7 mouse cellular contexts compared by ENCODE assay signal in genomic region chr6:83711067-83711675, GRCm38 (mm10). TPM values are rescaled to one million over a fixed set of nuclear protein-coding genes. Genes with fewer than 3 reads are reported as not detected.
A peak's percentile ranks its signal among the peaks of the same experiment; 100 is the strongest.
DNase-seq lines count a peak whose midpoint lies in the region; ATAC-seq and TF ChIP-seq lines count a peak whose summit lies in the region.

Gene Vax2, plus strand, starts transcription at chr6:83711264.

- H3K4me1 ChIP-seq in heart, adult 2 months (ENCODE audit: control insufficient read depth, insufficient read depth, low read length), result peaks cover 3% of the 10 kb centered on the region
- peaks cover 26% of the 10 kb centered on the region for H3K4me1 ChIP-seq in lung, embryonic 15.5 days

- under 1% methylated on average over 44 of the region's 46 CpGs for WGBS in heart, adult 2 months
- WGBS in lung, embryonic 15.5 days, result under 1% methylated on average over 44 of the region's 46 CpGs

- no peak within 1 kb of the TSS for H3K9ac ChIP-seq in heart, adult 2 months (ENCODE audit: low read depth, low read length)
- H3K9ac ChIP-seq in lung, embryonic 15.5 days, result no peak within 1 kb of the TSS

- H3K79me2 ChIP-seq in heart, adult 2 months (replicated peaks; ENCODE audit: control insufficient read depth, insufficient read depth, low read length), result no peaks in the 10 kb centered on the region

- no peak for TF ChIP-seq CTCF in heart, adult 2 months (IDR thresholded peaks at IDR 0.05)

- intact Hi-C loops in heart, adult 2 months (cut with DNase I), result no loop called here

- no peak for TF ChIP-seq EP300 in heart, adult 2 months (IDR thresholded peaks at IDR 0.05; ENCODE audit: insufficient read depth, low read depth, low read length)

- ATAC-seq in lung, embryonic 15.5 days (ENCODE audit: borderline replicate concordance, extremely low read depth, low FRiP score, low TSS enrichment), result peak; percentile 90

- H3K4me3 ChIP-seq in heart, adult 2 months, result peak within 1 kb of the TSS; percentile 37
- peak within 1 kb of the TSS; percentile 43 for H3K4me3 ChIP-seq in lung, embryonic 15.5 days

- H3K4me2 ChIP-seq in lung, embryonic 15.5 days, result peak within 1 kb of the TSS; percentile 83

- no peak for TF ChIP-seq POLR2A in heart, adult 2 months (IDR thresholded peaks at IDR 0.05; ENCODE audit: insufficient read depth, low read depth, low read length)

- no peaks in the 10 kb centered on the region for H3K36me3 ChIP-seq in heart, adult 2 months (ENCODE audit: control insufficient read depth, insufficient read depth, low read length)
- H3K36me3 ChIP-seq in lung, embryonic 15.5 days, result no peaks in the 10 kb centered on the region

- peak; percentile 97 for DNase-seq in R1 (ENCODE audit: low read depth, low spot score)
- DNase-seq in embryo, embryonic 10 days (ENCODE audit: low spot score), result peak; percentile 81
- peak; percentile 63 to 70 for DNase-seq in heart, adult 2 months
- DNase-seq in kidney, adult 18-20 months, result peak; percentile 71
- DNase-seq in retina, postnatal 1 day, result peak; percentile 98
- DNase-seq in cerebellum, adult 9-10 months, result no peak

- H3K9me3 ChIP-seq in lung, embryonic 15.5 days, result no peaks in the 10 kb centered on the region

- peaks cover 45% of the 10 kb centered on the region for H3K27me3 ChIP-seq in heart, adult 2 months (ENCODE audit: control insufficient read depth, insufficient read depth, low read length)
- H3K27me3 ChIP-seq in lung, embryonic 15.5 days, result peaks cover 100% of the 10 kb centered on the region

- no peak within 1 kb of the TSS for H3K27ac ChIP-seq in heart, adult 2 months
- no peak within 1 kb of the TSS for H3K27ac ChIP-seq in lung, embryonic 15.5 days

RNA-seq across cellular contexts. Expression of gene Vax2, which starts in this region (rescaled TPM):
- not detected for total RNA-seq in heart, adult 2 months (2021)
- polyA plus RNA-seq in heart, adult 2 months (2012; rRNA removed), result not detected in 2 replicates
- polyA plus RNA-seq in lung, embryonic 15.5 days (2015; fragmentation: Nextera tagmentation; extraction: Ambion mirVana), result not detected in 2 replicates

Comparison
In these comparisons a context has a peak if more than half of its experiments do, and no peak if none do; other contexts are left out.
1. Peak in DNase-seq and H3K4me3 ChIP-seq in heart, adult 2 months; RNA of the gene not detected or under 1 TPM.
2. Peak in ATAC-seq, H3K4me3 ChIP-seq and H3K4me2 ChIP-seq in lung, embryonic 15.5 days; RNA of the gene not detected or under 1 TPM.